Mouse (Mus musculus): ENCODE results near the gene Ncf1. TPM values are rescaled to one million over a fixed set of nuclear protein-coding genes. Genes with fewer than 3 reads are reported as not detected.
A peak's percentile ranks its signal among the peaks of the same experiment; 100 is the strongest.

Gene Ncf1
- 1 to 10 TPM; 6.3 to 6.8 TPM for total RNA-seq (2021)

DNA sequence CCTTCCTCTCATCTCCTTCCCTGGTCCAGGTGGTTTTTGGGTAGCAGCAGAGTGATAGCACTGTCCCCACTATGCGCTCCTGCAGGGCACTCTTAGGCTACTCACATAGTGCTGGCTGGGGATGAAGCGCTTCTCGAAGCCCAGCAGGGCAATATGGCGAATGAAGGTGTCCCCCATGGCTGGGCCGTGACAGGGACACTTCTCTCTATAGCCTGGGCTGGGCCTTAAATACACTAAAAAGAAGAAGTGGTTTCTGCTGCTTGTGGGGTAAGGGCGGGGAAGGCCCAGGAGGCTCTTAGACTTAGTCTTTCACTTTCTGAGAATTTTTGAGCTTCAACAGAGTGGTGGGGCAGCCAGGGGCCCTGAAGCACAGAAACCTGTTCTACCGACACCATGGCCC, at the start of gene Ncf1:
TSS of gene Ncf1 (minus strand) at position 235 of the 400 bp plus-strand sequence.
- peak in 1 of 2 experiments; percentile 47 for DNase-seq
- intact Hi-C loops (cut with DNase I): loop anchor here (2.0 kb wide), 1 partner anchor 41 kb away; no protein-coding TSS in a partner anchor

DNA sequence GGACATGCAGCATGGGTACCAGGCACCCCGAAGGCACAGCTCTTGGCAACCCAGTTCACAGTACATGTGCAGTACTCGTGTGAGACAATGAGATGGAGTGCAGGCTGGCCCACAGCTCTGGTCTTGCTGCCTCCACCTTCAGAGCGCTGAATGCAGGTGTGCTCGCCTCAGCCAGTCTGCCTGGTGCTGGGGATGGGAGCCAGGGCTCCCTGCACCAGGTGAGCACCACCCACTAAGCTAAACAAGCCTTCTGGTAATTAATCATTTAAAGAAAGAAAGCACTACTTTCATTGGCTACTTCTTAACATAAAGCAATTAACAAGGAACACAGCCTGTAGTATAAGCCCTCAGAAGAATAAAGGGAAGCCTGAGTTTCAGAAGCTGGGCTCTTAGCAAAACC, 47.7 kb upstream of the Ncf1 start:
- no peak for DNase-seq
- intact Hi-C loops (cut with DNase I): loop anchor here (5.0 kb wide), 1 partner anchor 65 kb away; no protein-coding TSS in a partner anchor

DNA sequence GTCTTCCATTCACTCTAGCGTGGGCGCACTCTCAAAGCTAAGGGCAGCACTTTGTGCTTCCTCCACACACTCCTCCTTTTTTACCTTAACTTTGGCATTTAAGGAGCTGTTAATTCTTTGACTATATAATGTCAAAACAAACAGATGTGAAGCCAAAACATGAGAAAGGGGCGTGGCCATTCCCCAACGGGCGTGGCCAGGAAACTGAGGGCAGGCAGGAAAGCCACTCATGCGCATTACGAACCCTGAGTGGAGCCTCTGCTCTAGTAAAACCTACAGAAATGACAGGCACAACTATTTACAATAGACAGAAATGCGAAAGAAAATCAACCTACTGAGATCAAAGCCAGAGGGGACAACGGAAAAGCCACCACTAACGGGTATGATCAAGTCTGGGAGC, 46.1 kb upstream of the Ncf1 start:
- DNase-seq: no peak
- intact Hi-C loops (cut with DNase I): loop anchor here (5.0 kb wide), 1 partner anchor 67 kb away; no protein-coding TSS in a partner anchor

DNA sequence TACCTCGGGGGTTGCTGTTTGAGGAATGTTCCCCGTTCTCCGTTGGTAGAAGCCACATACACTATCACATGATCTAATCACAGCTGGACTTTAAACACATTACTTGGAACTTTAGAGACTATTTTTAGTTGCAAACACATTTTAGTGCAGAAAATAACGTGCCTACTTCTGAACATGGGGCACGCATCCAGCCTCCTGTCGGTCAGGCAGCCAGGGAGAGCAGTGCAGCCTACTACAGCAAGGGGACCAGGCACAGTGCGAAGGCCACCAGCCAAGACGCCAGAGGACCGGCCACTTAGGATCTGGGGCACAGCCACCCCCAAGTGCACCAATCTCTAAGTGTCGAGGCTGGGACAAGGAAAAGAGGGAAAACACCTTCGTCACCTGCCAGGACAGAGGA, 45.6 kb upstream of the Ncf1 start:
- peak; percentile 19 to 27 for DNase-seq

DNA sequence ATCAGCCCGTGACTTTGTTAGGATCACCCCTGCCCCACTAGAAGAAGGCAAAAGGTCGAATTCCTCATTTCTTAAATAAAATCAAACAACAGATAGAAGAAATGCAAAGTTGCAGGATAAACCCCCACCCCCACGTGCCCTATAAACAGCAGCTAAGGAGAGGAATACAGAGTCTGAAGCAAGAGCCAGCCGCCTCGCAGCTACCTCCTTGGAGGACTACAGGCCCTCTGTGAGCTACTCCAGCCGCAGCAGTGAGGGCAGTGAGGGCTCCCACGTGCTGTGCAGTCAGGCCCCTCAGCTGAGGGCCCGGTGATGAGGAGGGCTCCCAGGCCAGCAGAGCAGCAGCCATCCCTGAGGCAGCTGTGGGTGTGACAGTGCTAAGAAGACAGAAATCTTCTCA, 44.3 kb upstream of the Ncf1 start:
- no peak for DNase-seq
- intact Hi-C loops (cut with DNase I): no loop called here

More for the DNA sequence above, 45.6 kb upstream of the Ncf1 start:
- intact Hi-C loops (cut with DNase I): loop anchor here (5.0 kb wide), 1 partner anchor 67 kb away; no protein-coding TSS in a partner anchor

DNA sequence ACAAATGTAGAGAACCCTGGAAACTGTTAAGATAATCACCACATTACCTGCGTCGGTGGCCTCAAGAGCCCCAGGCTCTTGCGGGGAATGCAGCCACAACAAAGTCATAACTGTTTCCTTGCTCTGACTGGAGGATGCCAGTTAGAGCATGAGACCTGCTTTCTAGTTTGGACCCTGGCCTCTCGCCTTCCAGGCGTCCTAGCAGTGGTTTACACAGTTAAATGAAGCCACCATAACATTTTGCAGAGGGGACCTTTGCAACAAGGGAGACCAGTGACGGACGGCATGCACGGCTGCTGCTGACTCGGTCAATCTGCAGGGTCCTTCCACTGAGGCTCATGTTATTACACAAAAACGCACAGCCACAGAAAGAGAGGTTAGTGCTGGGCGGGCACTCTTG, 43.3 kb upstream of the Ncf1 start:
- intact Hi-C loops (cut with DNase I): no loop called here
- DNase-seq: no peak

DNA sequence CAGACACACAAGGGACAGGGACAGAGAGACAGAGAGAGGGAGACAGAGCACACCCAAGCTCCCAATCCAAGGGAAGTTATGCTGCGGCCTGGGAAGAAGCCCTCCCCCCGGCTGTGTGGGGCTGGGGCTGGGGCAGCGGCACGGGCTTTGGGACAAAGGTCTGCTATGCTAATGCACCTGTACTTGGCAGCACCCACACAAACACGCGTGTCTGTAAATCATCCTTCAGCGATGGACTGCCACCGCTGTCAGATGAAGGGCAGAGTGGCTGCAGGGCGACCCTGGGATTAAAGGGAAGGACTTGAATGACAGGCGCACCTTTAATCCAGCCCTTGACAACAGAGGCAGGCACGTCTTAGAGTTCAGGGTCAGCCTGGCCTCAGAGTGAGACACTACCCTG, 42.0 kb upstream of the Ncf1 start:
- intact Hi-C loops (cut with DNase I): no loop called here
- DNase-seq: no peak

DNA sequence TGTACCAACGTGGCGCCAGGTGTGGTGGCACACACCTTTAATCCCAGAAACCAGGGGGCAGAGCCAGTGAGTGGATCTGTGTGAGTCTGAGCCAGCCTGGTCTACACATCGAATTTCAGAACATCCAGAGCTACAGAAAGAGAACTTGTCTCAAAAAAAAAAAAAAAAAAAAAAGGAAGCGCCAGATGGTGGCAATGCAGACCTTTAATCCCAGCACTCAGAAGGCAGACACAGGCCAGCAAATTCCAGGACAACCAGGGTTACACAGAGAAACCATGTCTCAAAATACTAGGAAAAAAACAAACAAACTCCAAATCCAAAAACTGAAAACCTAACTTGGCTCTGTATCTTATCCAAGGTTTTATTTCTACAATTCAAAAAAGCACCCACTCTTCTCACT, 41.1 kb upstream of the Ncf1 start:
- no peak for DNase-seq
- intact Hi-C loops (cut with DNase I): no loop called here

DNA sequence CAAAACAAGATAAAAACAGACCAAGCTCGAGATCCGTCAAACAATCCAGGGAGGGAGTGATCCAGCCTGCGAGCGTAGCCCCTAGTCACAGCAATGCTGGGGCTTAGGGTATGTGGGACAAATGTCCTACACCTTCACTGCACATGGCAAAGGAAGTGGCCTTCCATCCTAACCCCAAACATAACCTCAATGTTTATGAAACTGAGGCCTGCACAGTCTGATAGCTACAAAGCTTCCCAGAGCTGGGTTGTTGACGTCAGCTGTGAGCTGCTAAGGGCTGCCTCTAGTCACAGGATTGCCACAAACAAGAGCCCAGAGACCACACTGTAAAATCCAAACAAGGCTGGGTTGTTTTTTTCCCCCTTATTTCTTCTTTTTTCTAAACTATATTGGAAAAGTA, 40.3 kb upstream of the Ncf1 start:
- DNase-seq: no peak
- intact Hi-C loops (cut with DNase I): no loop called here

DNA sequence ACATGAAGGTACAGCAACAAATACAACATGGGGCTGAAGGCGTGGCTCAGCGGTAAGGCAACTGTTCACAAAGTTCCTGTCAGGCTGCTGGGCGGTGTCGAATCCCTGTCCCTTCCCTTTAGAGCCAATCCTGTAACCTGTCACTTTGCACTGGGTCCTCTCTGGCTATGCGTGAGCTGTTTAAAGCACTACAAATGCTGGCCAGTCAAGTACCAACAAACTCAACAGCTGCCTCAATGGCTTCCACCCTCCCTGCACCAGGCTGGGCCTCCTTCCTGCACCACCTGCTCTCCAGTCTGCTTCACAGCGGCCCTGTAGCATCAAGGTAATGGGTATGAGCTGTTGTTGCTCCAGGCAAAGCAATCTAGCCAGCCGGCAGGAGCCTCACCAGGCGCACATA, 39.3 kb upstream of the Ncf1 start:
- intact Hi-C loops (cut with DNase I): no loop called here
- no peak for DNase-seq

DNA sequence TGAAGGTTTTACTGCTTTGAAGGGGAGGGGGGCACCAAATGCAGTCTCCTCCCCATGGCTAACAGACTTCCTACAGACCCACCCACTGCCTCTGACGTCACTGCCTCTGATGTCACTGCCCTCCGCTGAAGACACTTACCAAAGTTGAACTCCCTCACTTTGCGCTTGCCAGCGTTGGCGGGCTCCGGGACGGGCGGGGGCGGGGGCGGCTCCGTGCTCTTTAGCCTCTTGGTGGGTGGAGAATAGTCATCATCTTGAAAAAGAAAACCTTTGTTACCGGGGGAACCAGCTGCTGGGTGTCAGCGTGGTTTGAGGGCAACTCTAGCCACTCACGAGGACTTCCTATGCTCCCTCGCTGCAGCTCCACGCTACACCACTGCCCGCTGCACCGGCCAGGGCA, 37.0 kb upstream of the Ncf1 start:
- DNase-seq: no peak
- intact Hi-C loops (cut with DNase I): no loop called here

DNA sequence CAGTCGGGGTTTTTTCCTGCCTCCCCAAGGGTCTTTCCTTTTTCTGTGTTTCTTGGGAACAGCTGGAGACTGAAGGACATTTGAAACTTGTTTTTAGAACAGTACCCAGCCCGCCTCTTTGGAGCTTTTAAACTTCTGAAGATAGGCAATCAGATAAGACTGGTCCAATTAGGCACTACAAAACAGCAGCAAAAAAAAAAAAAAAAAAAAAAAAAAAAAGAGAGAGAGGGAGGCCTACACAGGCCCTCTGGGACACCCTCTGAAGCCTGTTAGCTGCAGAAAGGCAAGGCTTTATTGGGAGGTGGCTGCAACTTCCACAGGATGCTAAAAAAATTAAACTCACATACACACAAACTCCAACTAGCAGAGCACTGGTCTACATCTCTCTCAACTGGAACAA, 36.5 kb upstream of the Ncf1 start:
- intact Hi-C loops (cut with DNase I): no loop called here
- no peak for DNase-seq

DNA sequence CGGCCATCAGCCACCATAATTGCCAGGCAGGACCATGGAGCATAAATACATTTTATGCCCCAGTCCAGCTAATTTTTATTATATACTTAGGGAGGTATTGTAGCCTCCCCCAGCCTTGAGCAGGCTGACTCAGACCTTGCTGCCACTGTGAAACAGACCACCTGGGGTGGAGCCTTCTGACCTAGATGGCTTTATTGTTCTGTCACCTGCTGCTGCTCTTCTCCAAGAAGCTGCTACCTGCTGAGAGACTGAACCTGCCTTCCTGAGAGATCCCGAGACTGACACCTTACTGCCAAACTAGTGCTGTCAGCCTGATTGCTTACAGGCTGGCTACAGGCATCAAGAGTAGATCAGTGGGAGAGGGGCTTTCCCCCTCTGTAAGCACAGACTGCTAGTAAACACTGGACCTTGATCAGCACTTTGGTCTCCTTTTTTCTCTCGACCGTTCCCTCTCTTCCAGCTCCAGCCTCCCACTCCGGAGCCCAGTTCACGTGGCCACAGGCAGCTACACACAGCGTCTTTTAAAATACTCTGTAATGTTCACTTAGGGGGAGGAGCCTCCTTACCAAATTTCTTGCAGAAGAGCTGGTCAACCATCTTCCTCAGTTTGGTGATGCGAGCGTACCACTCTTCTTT, 30.7 kb upstream of the Ncf1 start:
- no peak for DNase-seq
- intact Hi-C loops (cut with DNase I): loop anchor here (2.0 kb wide), 1 partner anchor 49 kb away; no protein-coding TSS in a partner anchor

DNA sequence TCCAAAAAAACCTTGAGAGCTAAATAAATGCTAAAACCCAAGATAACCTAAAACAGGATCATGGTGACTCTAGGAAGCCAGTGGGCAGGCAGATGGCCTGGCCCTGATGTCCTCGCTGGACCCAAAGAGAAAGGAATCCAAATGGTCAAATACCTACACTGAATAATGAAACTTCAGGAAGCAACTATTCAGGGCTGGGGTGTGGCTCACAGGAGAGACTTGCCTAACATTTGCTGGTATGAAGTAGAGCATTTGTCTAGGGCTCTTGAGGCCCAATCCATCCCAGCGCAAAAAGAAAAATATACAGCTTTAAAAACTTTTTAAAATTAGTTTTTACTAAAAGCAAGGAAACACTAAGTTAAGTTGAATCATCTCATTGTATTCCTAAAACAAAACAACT, 29.5 kb upstream of the Ncf1 start:
- DNase-seq: no peak
- intact Hi-C loops (cut with DNase I): no loop called here

DNA sequence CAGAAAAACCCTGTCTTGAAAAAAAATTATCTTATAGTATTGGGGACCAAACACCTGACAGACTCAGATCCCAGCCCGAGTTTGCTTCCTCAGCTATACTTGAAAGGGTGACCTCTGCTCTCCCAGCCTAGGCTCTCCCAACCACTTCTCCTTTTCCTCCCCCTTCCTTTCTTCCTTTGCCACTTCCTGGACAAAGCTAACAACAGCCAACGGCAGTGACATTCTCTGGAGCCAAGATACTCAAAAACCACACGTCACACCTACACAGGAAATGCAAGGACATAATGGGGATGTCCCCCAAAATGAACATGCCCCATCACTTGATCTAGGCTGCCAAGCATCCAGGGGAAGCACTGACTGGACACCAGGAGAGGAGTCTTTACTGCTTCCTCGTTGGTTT, 29.0 kb upstream of the Ncf1 start:
- intact Hi-C loops (cut with DNase I): no loop called here
- no peak for DNase-seq

DNA sequence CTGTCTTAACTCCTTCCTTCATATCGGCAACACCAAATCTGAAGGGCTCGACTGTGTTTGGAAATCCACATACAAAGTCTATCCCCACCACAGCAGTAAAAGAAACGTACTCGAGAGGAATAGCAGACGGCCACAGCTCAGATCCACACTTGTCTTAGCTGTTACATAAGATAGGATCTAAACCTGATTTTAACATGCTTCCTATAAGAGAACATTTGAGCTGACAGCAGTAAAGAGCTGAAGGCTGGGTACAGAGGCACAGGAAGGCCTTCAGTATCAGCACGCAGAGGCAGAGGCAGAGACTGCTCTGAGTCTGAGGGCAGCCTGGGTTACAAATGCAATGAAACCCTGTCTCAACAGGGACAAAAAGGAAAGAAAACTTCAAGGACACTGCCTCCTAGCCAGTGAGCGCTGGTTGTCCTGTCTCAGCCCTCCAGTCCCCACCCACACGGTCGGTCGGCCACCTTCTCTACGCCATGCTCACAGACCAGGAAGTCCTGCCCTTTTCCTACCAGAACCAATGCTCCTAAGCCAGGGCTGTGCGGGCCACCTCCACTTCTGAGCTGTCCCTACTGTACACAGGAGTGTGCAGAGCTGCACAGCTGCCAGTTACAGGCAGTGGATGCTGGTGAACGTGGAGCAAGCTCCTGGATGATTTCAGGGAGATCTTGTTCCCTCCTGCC, 28.1 kb upstream of the Ncf1 start:
- DNase-seq: no peak
- intact Hi-C loops (cut with DNase I): no loop called here

DNA sequence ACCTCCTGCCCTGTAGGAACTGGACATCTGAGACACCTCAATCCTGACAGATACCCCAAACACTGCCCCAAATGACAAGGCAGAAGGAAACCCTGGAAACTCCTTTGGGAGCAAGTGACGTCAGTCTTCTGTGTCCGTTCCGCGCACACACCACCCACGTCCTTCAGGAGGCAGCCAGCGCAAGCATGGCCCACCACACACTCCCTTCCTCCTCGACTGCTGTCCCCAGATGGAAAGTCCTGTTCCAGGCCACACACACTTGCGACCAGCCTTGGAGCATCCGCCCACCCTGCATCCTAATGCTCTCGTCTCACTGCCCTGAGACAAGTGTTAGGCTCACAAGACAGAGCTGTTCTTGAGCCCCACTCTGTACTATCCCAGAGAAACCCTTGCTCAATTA, 25.9 kb upstream of the Ncf1 start:
- intact Hi-C loops (cut with DNase I): no loop called here
- no peak for DNase-seq

DNA sequence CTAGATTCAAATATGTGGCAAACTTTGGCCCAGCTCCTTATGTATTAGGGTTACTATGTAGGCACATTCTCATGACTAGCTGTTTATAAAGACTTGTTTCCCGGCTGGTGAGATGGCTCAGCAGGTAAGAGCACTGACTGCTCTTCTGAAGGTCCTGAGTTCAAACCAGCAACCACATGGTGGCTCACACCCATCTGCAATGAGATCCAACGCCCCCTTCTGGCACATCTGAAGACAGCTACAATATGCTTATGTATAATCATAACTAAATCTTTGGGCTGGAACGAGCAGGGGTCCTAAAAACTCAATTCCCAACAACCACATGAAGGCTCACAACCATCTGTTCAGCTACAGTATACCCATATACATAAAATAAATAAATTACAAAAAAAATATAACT, 24.4 kb upstream of the Ncf1 start:
- no peak for DNase-seq
- intact Hi-C loops (cut with DNase I): no loop called here

DNA sequence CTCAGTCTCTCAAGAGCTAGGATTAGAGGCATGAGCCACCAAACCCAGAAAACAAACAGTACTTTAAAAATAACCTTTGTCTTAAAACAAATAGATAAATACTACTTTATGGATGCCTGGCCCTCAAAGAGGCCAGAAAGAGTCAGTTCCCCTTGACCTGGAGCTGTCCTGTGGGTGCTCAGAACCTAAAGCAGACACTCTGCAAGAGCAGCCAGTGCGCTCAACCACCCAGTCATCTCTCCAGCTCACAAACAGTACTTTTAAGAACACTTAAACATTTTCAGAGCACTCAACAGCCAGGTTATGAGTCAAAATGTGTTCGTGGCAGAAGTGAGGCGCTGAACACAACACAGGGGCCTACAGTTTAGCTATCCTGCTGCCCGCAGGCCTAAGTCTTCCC, 21.7 kb upstream of the Ncf1 start:
- no peak for DNase-seq
- intact Hi-C loops (cut with DNase I): no loop called here

DNA sequence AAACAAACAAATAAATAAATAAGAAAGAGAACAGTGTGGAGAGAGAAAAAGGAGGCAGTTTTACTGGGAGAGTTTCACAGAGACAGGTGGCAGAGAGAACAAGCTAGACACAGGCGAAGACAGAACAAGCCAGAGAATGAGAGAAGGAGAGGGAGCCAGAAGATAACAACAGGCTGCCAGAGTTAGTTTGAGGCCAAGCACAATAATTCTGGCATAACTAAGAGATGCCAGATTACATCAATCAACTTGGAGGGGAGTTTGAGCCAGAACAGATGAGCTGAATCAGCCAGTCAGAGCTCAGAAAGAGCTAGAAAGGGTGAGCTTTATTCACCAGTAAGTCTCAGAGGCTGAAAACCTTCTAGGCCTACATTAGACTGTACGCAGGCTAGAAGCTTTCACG, 21.2 kb upstream of the Ncf1 start:
- DNase-seq: no peak
- intact Hi-C loops (cut with DNase I): no loop called here

DNA sequence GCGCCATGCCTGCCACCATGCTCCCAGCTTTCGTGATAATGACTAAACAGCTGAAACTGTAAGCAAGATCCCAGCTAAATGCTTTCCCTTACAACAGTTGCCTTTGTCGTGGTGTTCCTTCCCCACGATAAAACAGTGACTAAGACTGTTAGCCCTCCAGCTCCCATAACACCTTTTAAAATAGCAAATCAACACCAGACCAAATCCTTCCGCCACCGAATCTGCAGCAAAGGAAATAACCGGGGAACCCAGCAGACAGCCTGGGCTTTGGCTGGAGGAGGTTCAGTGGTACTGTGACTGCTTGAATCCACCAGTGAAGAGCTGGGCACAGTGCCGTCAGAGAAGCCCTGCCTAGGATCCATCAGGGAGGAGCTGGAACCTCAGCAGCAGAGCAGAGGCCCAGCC, 19.8 kb upstream of the Ncf1 start:
- DNase-seq: no peak
- intact Hi-C loops (cut with DNase I): no loop called here

DNA sequence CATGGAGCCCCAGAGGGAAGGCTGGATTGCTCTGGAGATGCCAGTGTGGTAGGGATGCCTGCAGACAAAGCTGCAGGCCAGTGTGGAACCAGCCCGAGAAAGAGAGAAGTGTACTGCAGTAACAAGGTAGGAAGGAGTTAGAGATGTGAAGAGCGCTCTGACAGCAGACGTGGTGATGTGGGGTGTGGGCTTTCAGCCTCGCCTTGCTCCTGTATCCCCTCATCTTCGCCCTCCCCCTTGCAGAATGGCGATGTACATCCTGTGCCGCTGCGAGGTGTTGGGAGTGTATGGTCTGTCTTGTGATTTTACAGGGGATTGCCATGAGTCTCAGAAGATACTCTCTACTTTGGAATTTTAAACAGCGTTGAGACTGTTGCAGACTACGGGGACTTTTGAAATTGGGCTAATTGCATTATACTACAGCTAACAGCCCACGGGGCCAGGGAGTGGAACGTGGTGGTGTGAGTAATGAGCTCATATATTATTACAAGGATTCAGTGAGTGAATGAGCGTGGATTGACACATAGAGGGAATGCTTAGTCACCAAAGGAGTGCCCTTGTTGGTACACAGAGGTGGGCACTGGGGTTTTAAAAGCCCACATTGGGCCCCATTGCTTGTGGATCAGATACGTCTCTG, 19.3 kb upstream of the Ncf1 start:
- intact Hi-C loops (cut with DNase I): no loop called here
- DNase-seq: no peak

Measured in heart, postnatal 36 days (tissue).